Mouse (Mus musculus) bone marrow, adult 2 months (tissue): ENCODE data around the gene Npas3.

Experiments
- CTCF ChIP-seq: fragments of 200-500 bp; IDR thresholded peaks from 2 replicates; pipeline ENCODE4 v1.5.1; 2011; ENCODE audit warnings: low read length, control low read depth; ENCODE audit not compliant: control insufficient read depth, insufficient read depth
- POLR2A ChIP-seq: fragments of 200-500 bp; IDR thresholded peaks from 2 replicates; pipeline ENCODE4 v1.6.1; 2011; ENCODE audit warnings: low read depth, mild to moderate bottlenecking, control low read depth, low read length, borderline replicate concordance; ENCODE audit not compliant: control insufficient read depth

- TF ChIP-seq POLR2A (no peak), CTCF (no peak)
These were observed 45.5 kb downstream of the Npas3 start for GRCm38 (mm10) chr12:53294011-53294410.
